Mouse (Mus musculus) lung, embryonic 14.5 days (tissue): ENCODE results near the gene Igsf10. TPM values are rescaled to one million over a fixed set of nuclear protein-coding genes. Genes with fewer than 3 reads are reported as not detected.

Experiments
- ATAC-seq: fragments of 200-750 bp; cut with Nextera tagmentation; 2 replicates; pipeline ENCODE4 v1.8.0; 2017; ENCODE audit warnings: mild to moderate bottlenecking, moderate TSS enrichment, moderate library complexity; ENCODE audit not compliant: insufficient read depth
- DNase-seq: peaks from one replicate; pipeline ENCODE4 v3.0.0-alpha.2; 2015
- H3K27ac ChIP-seq: fragments of 300-500 bp; sonication (generic); 2 replicates; pipeline ENCODE4 v1.5.1; 2014; ENCODE audit warnings: low read depth, mild to moderate bottlenecking, moderate library complexity
- H3K27me3 ChIP-seq: fragments of 300-500 bp; sonication (generic); 2 replicates; pipeline ENCODE4 v1.6.1; 2014; ENCODE audit warnings: low read length, control low read depth; ENCODE audit not compliant: insufficient read depth
- H3K36me3 ChIP-seq: fragments of 300-500 bp; sonication (generic); 2 replicates; pipeline ENCODE4 v1.6.1; 2014; ENCODE audit warnings: control low read depth; ENCODE audit not compliant: insufficient read depth
- H3K4me1 ChIP-seq: fragments of 300-500 bp; sonication (generic); 2 replicates; pipeline ENCODE4 v1.6.1; 2014; ENCODE audit warnings: antibody characterized with exemption, control low read depth; ENCODE audit not compliant: insufficient read depth
- H3K4me2 ChIP-seq: fragments of 300-500 bp; sonication (generic); 2 replicates; pipeline ENCODE4 v1.6.1; 2014; ENCODE audit warnings: mild to moderate bottlenecking
- H3K4me3 ChIP-seq: fragments of 300-500 bp; sonication (generic); 2 replicates; pipeline ENCODE4 v1.5.1; 2014; ENCODE audit warnings: low read depth, low read length
- H3K9ac ChIP-seq: fragments of 300-500 bp; sonication (generic); 2 replicates; pipeline ENCODE4 v1.6.1; 2014
- H3K9me3 ChIP-seq: fragments of 300-500 bp; sonication (generic); 2 replicates; pipeline ENCODE4 v1.6.1; 2016; ENCODE audit warnings: low read depth, low read length, control low read depth
- CTCF ChIP-seq: IDR thresholded peaks from 2 replicates; pipeline ENCODE4 v1.5.1; 2016; ENCODE audit warnings: antibody characterized with exemption, low read depth
- WGBS: fragments of 180-500 bp; shearing (Covaris S2); extraction: QIAGEN DNeasy Blood & Tissue Kit; methylation state at CpG from one replicate; pipeline ENCODE4 v1.1.7; 2014; 5-methylcytosine and 5-hydroxymethylcytosine counted together
- polyA plus RNA-seq: library from polyadenylated mRNA; unstranded; fragments of >200 nt; fragmentation: Nextera tagmentation; extraction: Ambion mirVana; gene quantifications from 2 replicates; pipeline ENCODE4 v1.2.1, GENCODE M21; 2014

Gene Igsf10
- polyA plus RNA-seq, 1 experiment from 2014 or later = 9.9 TPM

DNA sequence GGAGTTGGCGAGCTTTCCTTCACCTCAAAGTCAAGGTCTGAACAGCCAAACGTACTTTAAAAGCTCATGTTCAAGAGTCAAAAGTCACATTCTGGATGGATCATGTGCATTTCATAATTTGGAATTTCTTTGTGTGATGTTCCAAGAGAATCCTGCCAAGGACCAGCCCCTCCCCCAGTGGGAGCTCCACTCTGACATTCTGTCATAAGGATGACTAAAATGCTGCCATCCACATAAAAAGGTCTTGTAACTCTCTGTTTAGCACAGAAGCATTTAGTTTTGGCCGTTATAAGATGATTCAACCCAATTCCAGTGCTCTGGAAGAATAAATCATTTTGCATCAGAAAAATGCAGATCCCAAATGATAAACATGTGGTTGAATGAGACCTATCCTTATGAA, 10.0 kb upstream of the Igsf10 start:
- no peak overlapping the region for H3K4me3 ChIP-seq
- H3K4me1 ChIP-seq = no peaks in the 10 kb centered on the region
- no peak overlapping the region for H3K9ac ChIP-seq
- WGBS = 67% methylated on average over 3 of the region's 3 CpGs
- DNase-seq = peak; percentile 20
- no peak for ATAC-seq
- no peak overlapping the region for H3K4me2 ChIP-seq
- H3K9me3 ChIP-seq = no peaks in the 10 kb centered on the region
- no peaks in the 10 kb centered on the region for H3K36me3 ChIP-seq
- no peak overlapping the region for H3K27ac ChIP-seq
- TF ChIP-seq CTCF = no peak
- no peaks in the 10 kb centered on the region for H3K27me3 ChIP-seq

GRCm38 (mm10) chr3:59351768-59352167, 7.6 kb upstream of the Igsf10 start:
- no peak overlapping the region for H3K4me3 ChIP-seq
- no peaks in the 10 kb centered on the region for H3K36me3 ChIP-seq
- H3K9ac ChIP-seq = no peak overlapping the region
- no peaks in the 10 kb centered on the region for H3K4me1 ChIP-seq
- DNase-seq = no peak
- no peak overlapping the region for H3K4me2 ChIP-seq
- no peaks in the 10 kb centered on the region for H3K9me3 ChIP-seq
- ATAC-seq = no peak
- H3K27me3 ChIP-seq = no peaks in the 10 kb centered on the region
- no peak overlapping the region for H3K27ac ChIP-seq
- TF ChIP-seq CTCF = no peak

GRCm38 (mm10) chr3:59343026-59343425, 1.2 kb downstream of the Igsf10 start:
- peak overlapping the region; percentile 83; the same call in 1 of the 2 replicates for H3K27ac ChIP-seq

GRCm38 (mm10) chr3:59341647-59342427, 2.4 kb downstream of the Igsf10 start:
- H3K36me3 ChIP-seq = 0 out of 2 replicates have a peak, but pooled peaks cover 4% of the 10 kb centered on the region
- H3K4me1 ChIP-seq = no peaks in the 10 kb centered on the region
- no peak overlapping the region for H3K27ac ChIP-seq
- ATAC-seq = no peak
- H3K9me3 ChIP-seq = no peaks in the 10 kb centered on the region
- no peak overlapping the region for H3K9ac ChIP-seq
- H3K4me2 ChIP-seq = peak overlapping the region; percentile 50
- 0 out of 2 replicates have a peak overlapping the region, but pooled peaks have one; percentile 9 for H3K4me3 ChIP-seq
- WGBS = 70% methylated on average over 11 of the region's 11 CpGs
- TF ChIP-seq CTCF = no peak
- H3K27me3 ChIP-seq = no peaks in the 10 kb centered on the region
- DNase-seq = no peak

More at GRCm38 (mm10) chr3:59343026-59343425, 1.2 kb downstream of the Igsf10 start:
- TF ChIP-seq CTCF = no peak
- DNase-seq (peak; percentile 89), ATAC-seq (peak; percentile 77)
- H3K4me2 ChIP-seq = peak overlapping the region; percentile 67
- 0 out of 2 replicates have a peak overlapping the region, but pooled peaks have one; percentile 59 for H3K9ac ChIP-seq
- 30% methylated on average over 4 of the region's 4 CpGs for WGBS
- 0 out of 2 replicates have a peak, but pooled peaks cover 4% of the 10 kb centered on the region for H3K36me3 ChIP-seq
- H3K27me3 ChIP-seq = no peaks in the 10 kb centered on the region
- H3K9me3 ChIP-seq = no peaks in the 10 kb centered on the region
- no peaks in the 10 kb centered on the region for H3K4me1 ChIP-seq
- H3K4me3 ChIP-seq = peak overlapping the region; percentile 47

DNA sequence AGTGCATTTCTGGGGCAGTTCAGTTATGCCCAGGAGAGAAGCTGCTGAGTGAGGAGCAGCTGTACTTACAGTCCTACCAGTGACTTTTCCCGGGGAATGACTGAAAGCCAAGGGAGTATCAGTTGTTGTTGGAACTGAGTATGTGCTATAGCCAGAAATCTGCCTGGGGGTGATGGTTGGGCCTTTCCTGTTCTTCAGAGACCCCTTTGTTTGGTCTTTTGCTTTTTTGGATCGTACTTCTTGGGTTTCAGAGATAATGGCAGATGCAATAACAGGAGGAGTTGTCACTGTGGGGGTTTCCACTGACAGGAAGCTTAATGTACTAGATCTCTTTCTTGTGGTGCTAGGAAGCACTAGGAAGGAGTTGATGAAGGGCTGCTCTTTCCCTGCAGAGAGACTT, 15.7 kb downstream of the Igsf10 start:
- TF ChIP-seq CTCF = no peak
- Histone ChIP-seq H3K9ac (no peak overlapping the region), H3K36me3 (peaks cover 47% of the 10 kb centered on the region), H3K4me3 (no peak overlapping the region), H3K4me2 (no peak overlapping the region), H3K4me1 (no peaks in the 10 kb centered on the region), H3K27ac (no peak overlapping the region), H3K27me3 (no peaks in the 10 kb centered on the region), H3K9me3 (no peaks in the 10 kb centered on the region)
- DNase-seq (no peak), ATAC-seq (no peak)
- WGBS = 81% methylated on average over 2 of the region's 2 CpGs

GRCm38 (mm10) chr3:59321278-59321876, 22.8 kb downstream of the Igsf10 start:
- H3K36me3 ChIP-seq = peaks cover 37% of the 10 kb centered on the region
- H3K27me3 ChIP-seq = no peaks in the 10 kb centered on the region
- no peaks in the 10 kb centered on the region for H3K9me3 ChIP-seq
- DNase-seq = peak; percentile 76
- TF ChIP-seq CTCF = peak; percentile 82
- no peaks in the 10 kb centered on the region for H3K4me1 ChIP-seq
- no peak overlapping the region for H3K9ac ChIP-seq
- WGBS = 42% methylated on average over 7 of the region's 7 CpGs
- ATAC-seq = no peak
- H3K4me3 ChIP-seq = no peak overlapping the region
- H3K4me2 ChIP-seq = no peak overlapping the region
- H3K27ac ChIP-seq = no peak overlapping the region

DNA sequence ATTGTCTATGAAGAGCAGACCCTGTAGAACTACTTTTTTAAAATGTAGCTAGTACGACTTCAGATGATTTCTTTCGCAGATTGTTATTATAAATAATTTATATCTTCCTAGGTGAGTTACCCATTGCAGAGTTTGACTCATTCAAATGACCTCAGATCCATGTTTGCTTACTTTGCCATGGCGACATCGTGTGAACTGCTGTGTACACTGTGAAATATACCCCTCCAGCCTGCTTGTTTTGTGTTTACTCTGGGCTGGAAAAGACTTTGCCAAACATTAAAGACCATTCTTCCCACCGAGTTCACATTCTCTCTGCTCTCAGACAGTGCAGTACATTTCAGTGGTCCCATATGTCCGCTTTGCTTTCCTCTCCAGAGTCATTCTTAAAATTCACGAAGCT, 28.1 kb downstream of the Igsf10 start:
- DNase-seq (no peak), ATAC-seq (peak; percentile 31; the same call in 1 of the 2 replicates)
- no peak overlapping the region for H3K4me3 ChIP-seq
- H3K4me1 ChIP-seq = no peaks in the 10 kb centered on the region
- H3K27me3 ChIP-seq = no peaks in the 10 kb centered on the region
- TF ChIP-seq CTCF = no peak
- no peak overlapping the region for H3K9ac ChIP-seq
- no peaks in the 10 kb centered on the region for H3K9me3 ChIP-seq
- 71% methylated on average over 7 of the region's 7 CpGs for WGBS
- no peak overlapping the region for H3K27ac ChIP-seq
- H3K4me2 ChIP-seq = no peak overlapping the region
- peaks cover 38% of the 10 kb centered on the region for H3K36me3 ChIP-seq
